Mouse (Mus musculus) adrenal gland, postnatal 14 days (tissue): ENCODE results near the gene Lrrc32. TPM values are rescaled to one million over a fixed set of nuclear protein-coding genes. Genes with fewer than 3 reads are reported as not detected.
A peak's percentile ranks its signal among the peaks of the same experiment; 100 is the strongest.

Experiments
- DNase-seq: peaks from one replicate; pipeline ENCODE4 v3.0.0; 2021; ENCODE audit warnings: mixed read lengths
- long read RNA-seq, 2 experiments: library from polyadenylated mRNA; stranded (forward); transcript quantifications; one replicate each; pipeline ENCODE4 v2.0.0; 2021
- total RNA-seq: library from RNA; stranded (reverse); gene quantifications from 2 replicates; pipeline ENCODE4 v1.2.3, GENCODE M21; 2021

Lrrc32 gene
- 14.0 and 18.4 TPM in 2 replicates for total RNA-seq
- long read RNA-seq, experiment 1, full-length matches to known transcripts = 19 of 26 reads
- long read RNA-seq, experiment 1, partial matches to known transcripts = 1 of 26 reads
- long read RNA-seq, experiment 1, other reads (novel, unspliced or antisense) = 6 of 26 reads
- long read RNA-seq, experiment 2, full-length matches to known transcripts = 21 of 30 reads
- long read RNA-seq, experiment 2, partial matches to known transcripts = 0 of 30 reads
- long read RNA-seq, experiment 2, other reads (novel, unspliced or antisense) = 9 of 30 reads

- peak; percentile 24 for DNase-seq
These were observed at the start of gene Lrrc32 for GRCm38 (mm10) chr7:98489131-98489530. TSS of gene Lrrc32 (plus strand) at chr7:98489283.

GRCm38 (mm10) chr7:98439956-98440466 lies 49.1 kb upstream of the Lrrc32 start, which contains the start of gene Gucy2d:
TSS of gene Gucy2d (plus strand) at chr7:98440416.
- DNase-seq = peak; percentile 62

GRCm38 (mm10) chr7:98446873-98447272 lies 42.2 kb upstream of the Lrrc32 start:
- no peak for DNase-seq

DNA sequence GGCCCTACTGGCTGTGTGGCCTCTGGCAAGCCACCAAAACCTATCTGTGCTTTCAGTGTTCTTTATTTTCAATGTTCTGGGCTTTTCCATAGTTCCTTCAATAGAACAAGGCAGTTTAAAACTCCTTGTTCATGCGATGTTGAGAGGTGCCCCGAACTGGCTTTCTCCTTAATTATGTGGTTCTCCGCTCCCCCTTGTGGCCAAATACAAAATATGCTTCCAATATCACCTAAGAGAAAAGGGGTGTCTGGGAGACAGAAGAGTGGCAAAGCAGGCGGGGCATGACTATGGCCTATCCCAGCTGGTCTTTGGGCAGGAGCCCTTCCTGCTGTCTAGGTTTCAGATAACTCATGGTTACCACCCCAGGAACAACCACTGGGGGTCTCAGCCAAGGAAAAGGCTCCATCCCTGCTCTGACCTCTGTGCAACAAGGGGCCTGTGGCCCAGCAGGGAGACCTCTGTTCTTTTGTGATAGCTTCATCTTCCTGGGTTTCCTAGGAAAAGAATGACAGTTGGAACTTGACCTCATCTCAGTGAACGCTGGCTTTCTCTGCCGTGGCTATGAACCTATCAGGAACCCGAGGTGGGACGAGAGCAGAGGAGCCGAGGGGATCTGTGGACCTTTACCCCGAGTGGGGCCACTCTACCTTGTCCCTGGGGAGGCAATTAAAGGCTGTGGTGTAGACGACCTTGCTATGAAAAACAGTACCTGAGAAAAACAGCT lies 41.3 kb upstream of the Lrrc32 start:
- peak; percentile 35 for DNase-seq

- DNase-seq = no peak
These were observed 40.8 kb upstream of the Lrrc32 start for GRCm38 (mm10) chr7:98448309-98448630.

- DNase-seq = no peak
These were observed 39.4 kb upstream of the Lrrc32 start for GRCm38 (mm10) chr7:98449696-98450095.

GRCm38 (mm10) chr7:98454397-98455120 lies 34.5 kb upstream of the Lrrc32 start:
- DNase-seq = peak; percentile 30

DNA sequence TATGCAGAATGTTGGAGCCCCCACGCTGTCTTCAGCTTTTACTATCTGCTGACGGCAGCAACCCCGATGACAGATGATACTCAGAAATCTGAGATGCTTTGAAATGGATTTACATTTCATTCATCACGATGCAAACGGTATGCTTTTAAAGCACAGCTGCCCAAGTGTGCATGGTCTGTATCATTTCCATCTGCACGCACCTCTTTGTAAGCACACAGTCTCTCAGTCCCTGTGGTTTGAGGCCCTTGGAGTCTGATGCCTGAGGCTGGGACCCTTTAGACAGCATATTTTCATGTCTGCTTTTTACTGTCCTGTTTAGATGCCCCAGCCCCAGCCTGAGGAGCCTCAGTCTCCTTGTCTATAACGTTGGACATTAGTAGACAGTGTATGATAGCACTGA lies 28.8 kb upstream of the Lrrc32 start:
- no peak for DNase-seq

DNA sequence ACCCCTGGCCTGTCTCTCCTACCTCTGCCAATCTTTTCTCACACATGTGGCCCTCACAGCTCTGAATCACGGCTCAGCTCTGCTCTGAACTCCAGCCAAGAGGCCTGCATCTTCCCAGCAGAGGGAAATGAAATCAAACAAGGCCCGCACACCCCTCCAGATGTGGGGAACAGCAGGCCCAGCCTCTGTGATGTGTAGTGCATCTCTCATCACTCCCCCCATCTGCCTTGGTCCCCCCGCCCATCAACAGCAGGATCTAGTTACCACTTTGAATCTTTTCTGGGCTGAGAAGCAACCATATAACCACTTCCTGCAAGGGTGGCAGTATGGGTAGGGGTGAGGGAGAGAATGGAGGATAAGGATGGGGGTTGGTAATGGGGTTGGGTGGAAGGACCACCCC lies 20.0 kb upstream of the Lrrc32 start:
- DNase-seq = peak; percentile 54

- DNase-seq = peak; percentile 50
These were observed 16.6 kb upstream of the Lrrc32 start for GRCm38 (mm10) chr7:98472529-98472928.

DNA sequence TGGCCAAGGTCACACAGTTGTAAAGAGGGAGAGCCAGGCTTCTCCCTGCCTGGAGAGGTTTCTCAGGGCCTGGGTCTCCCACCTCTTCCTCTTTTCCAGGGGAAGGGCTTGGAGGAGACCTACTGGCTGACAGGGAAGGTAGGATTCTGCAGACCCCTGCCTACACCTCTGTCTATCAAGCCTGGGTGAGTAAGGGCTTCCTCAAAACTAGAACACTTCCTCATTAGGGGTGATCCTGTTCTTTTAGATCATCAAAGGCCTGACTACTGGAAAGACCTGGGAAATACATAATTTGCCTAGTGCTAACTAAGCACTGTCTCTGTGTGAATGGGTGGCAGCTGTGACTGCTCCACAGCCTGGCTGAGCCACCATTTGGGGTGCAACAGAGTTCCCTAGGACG lies 14.5 kb upstream of the Lrrc32 start:
- no peak for DNase-seq

- DNase-seq = no peak
These were observed 11.9 kb upstream of the Lrrc32 start for GRCm38 (mm10) chr7:98477153-98477552.

DNA sequence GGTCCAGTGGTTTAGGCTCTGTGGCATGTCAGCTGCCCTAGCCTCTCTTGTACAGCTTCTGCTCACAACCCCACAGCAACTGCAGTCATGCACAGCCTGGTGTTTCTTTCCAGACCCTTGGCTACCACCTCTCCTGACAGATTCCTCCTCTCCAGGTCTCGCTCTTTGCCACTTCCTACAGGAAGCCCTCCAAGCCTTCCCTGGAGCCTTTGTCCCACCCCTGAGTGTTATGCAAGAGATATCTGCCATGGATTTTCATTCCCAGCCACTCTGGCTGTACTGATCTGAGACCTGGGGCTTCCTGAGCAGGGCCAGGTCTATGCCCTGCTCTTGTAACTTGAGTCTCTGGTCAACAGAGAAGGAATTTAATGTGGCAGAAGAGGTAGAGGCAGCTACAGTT lies 8.6 kb upstream of the Lrrc32 start:
- no peak for DNase-seq

DNA sequence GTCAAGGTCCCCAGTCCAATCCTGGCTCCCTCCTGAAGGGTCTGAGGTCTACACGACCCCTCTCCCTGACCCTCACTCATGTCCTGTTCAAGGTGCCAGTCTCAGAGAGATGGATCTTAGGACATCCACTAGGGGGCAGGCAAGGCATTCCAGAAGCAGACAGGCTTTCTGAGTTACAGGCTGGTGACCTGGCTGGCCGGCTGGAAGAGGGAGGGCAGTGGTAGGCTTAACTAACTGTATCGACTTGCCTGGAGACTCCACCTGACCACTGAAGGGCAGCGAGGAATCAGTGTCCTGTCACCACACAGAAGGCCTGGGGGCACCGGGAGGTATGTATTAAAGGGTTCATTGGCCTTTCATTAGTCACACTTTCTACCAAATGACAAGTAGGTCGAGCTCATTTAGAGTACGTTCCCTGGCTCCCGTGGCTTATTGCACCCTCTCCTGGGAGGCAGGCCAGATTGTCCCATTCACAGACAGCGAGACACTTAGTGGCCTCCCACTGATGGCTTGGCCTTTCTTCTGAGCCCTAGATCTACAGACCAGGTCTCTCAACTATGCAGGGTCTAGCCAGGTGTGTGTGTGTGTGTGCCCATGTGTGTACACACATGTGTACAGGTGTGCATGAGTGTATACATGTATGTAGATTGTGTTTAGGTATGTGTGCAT lies 7.9 kb upstream of the Lrrc32 start:
- DNase-seq = peak; percentile 91

GRCm38 (mm10) chr7:98481861-98482260 lies 7.2 kb upstream of the Lrrc32 start:
- no peak for DNase-seq

DNA sequence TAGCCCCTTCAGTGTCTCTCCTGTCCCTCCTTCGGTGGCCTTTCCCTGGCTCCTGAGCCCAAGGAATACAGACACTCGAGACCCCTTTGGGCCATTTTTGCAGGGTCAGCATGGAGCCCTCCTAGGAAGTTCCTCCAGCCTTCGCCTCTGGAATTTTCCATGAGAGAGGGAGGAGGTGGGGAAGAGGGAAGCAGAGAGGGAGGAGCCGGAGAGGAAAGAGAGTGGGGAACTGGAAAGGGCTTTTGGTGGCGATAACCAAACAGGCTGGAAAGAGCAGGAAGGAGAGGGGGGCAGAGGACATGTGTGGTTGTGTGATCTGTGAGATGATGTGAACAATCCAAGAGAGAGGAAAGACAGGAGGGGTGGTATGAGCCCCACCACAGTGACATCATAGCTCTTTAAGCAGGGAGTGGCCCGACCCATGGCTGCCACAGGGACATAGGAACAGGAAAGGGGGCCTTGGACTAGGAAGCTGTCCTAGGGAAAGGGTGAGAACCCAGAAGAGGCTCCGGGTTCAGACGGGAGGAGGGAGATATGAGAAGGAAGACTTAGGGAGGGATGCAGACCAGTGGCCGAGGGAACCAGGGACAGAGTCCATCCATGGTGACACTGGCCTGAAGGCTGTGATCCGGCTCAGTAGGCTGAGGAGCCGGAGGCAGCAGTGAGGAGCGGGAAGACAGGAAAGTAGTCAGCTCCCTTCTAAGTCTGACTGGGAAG lies 6.4 kb upstream of the Lrrc32 start:
- no peak for DNase-seq

GRCm38 (mm10) chr7:98483268-98483607 lies 5.8 kb upstream of the Lrrc32 start:
- DNase-seq = no peak

- no peak for DNase-seq
These were observed 4.2 kb upstream of the Lrrc32 start for GRCm38 (mm10) chr7:98484878-98485277.

GRCm38 (mm10) chr7:98485508-98485907 lies 3.6 kb upstream of the Lrrc32 start:
- no peak for DNase-seq

DNA sequence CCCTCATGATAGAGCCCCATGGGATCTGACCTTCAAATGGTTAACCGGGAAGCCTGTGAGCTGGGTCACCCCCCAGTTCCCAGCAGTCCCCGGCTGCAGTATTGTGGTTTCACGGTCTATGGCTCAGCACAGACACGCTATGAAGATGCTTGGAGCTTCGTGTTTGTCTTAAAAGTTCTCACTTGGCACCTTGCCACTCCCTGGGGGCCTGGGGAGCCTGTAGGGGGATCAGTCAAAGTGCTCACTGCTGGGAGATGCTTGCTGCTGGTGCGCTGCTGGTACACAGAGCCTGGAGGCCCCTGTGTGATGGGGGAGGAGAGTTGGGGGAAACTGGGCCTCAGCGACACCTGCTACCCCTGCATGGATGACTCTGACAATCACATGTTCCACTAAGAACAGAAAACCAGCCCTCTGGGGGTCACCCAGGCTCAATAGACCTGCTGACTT lies 2.6 kb upstream of the Lrrc32 start:
- DNase-seq = no peak

DNA sequence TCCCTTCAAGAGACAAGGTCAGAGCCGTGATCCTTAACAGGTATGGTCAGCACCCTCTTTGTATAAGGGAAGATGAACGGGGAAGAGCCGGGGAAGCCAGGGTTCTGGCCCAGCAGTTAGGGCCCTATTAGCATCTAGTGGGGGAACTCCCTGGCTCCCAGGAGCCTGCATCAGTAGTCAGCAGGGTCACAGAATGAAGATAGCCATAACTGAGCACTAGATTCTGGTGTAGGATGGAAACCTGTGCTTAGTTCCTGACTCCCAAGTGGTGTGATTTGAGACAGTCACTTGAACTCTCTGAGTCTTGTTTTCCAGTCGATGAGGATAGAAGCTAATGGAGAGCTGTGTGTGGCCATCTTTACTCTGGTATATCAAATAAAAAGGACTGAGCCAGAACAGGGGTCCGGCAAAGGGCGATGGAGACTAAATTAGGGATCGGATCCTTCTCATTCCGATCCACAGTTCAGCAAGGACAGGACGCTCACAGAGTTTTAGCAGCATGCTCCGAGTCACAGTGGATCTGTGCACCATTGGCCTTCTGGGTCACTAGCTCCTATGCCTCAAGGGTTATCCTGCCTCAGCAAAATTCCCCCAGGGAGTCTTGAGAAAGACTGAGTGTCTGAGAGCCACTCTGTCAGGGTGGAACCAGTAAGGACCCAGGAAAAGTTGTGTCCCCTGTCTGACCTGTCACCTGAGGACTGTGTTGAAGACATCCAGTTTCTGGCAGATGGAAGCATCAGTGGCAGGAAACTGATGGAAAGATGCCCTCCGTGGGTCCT lies 1.7 kb upstream of the Lrrc32 start:
- DNase-seq = no peak
